Mouse (Mus musculus) heart, postnatal 14 days (tissue): ENCODE results near the gene Celf1. TPM values are rescaled to one million over a fixed set of nuclear protein-coding genes. Genes with fewer than 3 reads are reported as not detected.
"Not testable (repeated sequence)": the region's sequence is repeated elsewhere in the genome, so short reads cannot be mapped to it uniquely, and the experiment has no call there.

Experiments
- DNase-seq, 2 experiments: peaks; one replicate each; pipeline ENCODE4 v3.0.0; 2021 to 2022
- intact Hi-C: fragments of 180-260 bp; cut with DNase I; formaldehyde crosslinking; loops from one replicate; pipeline ENCODE4 v1.15.1; 2025
- long read RNA-seq, 2 experiments: library from polyadenylated mRNA; stranded (forward); transcript quantifications; one replicate each; pipeline ENCODE4 v2.0.0; 2021
- total RNA-seq, 2 experiments: library from RNA; stranded (reverse); gene quantifications; 2 replicates each; pipeline ENCODE4 v1.2.3; 2021

Celf1 gene
- 10 to 100 TPM; 87.1 to 89.0 TPM for total RNA-seq
- long read RNA-seq, experiment 1, full-length matches to known transcripts = 2 of 29 reads
- long read RNA-seq, experiment 1, partial matches to known transcripts = 6 of 29 reads
- long read RNA-seq, experiment 1, other reads (novel, unspliced or antisense) = 21 of 29 reads
- long read RNA-seq, experiment 2, full-length matches to known transcripts = 5 of 38 reads
- long read RNA-seq, experiment 2, partial matches to known transcripts = 7 of 38 reads
- long read RNA-seq, experiment 2, other reads (novel, unspliced or antisense) = 26 of 38 reads

DNA sequence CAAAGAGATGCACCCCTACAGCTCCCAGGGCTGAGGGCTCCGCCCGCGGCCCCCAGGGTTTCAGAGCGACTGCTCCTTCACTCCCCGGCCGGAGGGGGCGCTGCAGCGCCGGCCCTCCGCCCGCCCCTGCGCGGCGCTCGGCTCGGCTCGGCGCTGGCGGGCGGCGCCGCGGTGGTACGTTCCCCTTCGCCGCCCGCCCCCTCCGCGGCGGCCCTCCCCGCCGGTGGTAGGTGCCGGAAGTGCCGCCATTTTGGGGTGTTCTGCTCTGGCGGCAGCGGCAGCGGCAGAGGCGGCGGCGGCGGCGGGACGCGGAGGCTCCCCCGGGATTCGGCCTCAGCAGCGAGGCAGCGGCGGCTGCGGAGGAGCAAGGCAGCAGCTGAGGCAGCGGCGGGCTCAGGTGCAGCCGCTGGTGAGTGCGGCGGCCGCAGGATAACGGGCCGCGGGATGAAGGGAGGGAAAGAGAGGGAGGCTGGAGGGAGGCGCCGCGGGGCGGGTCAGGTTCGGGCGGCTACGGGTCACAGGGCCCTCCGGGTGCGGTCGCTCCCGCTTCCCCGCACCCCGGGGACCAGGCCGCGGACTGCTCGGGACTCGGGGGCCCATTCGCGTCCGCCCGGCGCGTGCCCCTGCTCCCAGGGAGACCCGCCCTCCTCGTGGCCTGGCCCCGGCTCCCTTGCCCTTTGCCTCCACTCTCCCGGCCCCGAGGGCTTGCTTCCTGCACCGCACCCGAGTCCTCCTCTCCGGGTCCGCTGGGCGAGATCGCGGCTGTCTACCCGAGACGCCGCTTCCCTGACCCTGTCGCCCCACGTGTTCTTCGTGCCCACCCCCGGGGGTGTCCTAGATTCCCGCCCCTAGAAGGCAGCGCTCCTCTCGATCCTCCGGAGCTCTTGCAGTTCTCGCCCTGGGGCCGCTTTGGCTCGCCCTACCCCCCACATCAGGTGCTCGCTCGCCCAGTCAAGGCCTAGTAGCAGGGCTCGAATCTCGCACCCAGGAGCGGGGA, at the start of gene Celf1:
Gene Celf1 (plus strand): TSS at position 150 of the 997 bp plus-strand sequence.
- peak; percentile 86 to 90 for DNase-seq
- intact Hi-C loops = loop anchor here (2.0 to 5.0 kb wide), 2 partner anchors 77 to 120 kb away; no protein-coding TSS in a partner anchor

DNA sequence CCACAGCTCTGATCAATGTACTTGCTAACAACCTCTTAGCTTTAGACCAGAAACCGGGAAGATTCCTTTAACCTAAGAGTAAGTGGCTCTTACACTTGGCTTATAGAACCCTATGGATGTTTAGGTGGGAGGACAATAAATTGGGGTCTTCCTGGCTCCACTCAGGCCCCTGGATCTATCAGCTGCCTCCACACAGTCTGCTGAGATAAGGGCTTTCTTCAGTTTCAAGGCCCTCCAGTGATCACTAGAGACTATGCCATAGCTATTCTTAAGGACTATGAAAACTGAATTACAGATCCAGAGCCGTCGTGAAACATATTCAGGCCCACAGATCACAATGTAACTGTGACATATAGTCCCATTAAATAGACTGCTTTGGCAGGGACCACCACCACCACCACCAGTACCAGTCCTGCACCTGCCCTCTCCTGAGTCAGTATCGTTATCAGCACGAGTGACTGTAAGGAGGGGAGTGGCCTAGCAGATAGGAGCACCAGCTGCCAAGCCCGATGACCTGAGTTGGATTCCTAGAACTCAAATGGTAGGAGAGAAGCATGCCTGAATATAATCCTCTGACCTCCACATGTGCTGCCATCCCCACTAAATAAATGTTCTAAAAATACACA, 46.4 kb upstream of the Celf1 start:
- intact Hi-C loops = no loop called here
- no peak for DNase-seq

DNA sequence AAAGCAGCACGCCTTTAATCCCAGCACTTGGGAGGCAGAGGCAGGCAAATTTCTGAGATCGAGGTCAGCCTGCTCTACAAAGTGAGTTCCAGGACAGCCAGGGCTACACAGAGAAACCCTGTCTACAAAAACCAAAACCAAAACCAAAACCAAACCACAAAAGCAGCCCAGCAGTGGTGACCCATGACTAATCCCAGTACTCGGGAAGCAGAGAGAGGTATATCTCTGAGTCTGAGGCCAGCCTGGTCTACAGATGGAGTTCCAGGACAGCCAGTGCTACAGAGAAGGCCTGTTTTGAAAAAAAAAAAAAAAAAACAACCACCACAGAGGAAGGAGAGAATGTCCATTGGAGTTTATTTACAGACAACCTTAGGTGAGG, 45.9 kb upstream of the Celf1 start:
- intact Hi-C loops, DNase-seq: not testable (repeated sequence)

DNA sequence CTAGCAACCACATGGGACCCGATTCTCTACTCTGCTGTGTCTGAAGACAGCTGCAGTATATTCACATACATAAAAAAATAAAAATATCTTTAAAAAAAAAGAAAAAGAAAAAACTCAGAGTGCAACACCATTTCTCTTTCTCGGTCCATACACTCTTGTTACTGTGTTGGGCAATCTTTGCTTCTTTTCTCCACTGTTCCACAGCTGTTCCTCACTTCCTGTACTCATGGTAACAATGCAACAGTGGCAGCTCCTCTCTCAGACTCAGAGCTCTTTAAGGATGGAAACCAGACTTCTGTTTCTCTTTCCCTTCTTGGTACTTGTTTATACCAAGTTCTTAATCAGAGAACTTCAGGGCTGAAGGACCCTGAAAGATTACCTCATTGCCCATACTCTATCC, 36.8 kb upstream of the Celf1 start:
- intact Hi-C loops = no loop called here
- no peak for DNase-seq

DNA sequence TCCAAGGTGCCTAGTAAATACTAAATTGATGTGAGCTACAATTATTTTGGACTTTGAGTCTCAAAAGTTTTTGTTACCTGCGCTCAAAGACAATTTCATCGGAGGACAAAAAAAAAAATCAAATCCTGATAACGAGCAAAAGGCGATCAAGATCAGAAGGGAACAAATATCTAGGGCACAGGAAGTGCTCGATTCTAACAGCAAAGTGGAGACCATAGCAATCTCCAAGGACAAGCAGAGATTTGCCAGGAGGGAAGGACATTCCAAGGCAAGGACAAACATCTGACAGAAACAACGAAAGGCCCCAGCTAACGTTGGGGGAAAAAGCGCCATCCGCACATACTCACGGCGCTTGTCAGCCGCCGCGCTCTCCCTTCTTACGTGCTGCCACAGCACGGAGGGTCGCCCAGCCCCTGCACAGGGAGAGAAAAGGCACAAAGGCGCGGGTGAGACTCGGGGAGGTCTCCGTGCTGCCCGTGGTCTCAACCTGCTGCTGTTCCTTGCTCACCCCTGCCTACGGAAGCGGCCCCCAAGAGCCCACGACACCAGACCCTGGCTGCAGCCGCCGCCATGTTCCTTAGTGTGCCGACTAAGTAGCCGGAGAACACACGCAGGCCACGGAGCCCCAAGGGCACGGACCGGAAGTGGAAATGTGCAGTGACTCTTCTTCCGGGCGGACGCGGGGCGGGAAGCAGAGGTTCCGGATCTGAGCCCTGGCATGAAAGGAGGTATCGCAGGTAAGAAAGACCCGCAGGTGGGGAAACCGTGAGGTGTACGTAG, 35.9 kb upstream of the Celf1 start, which contains the start of the genes Kbtbd4 and Ndufs3:
Gene Kbtbd4 (plus strand): TSS at position 665 of the 780 bp plus-strand sequence.
Gene Ndufs3 (minus strand): TSS at position 752 of the 780 bp plus-strand sequence.
- intact Hi-C loops = no loop called here
- peak; percentile 87 to 90 for DNase-seq

DNA sequence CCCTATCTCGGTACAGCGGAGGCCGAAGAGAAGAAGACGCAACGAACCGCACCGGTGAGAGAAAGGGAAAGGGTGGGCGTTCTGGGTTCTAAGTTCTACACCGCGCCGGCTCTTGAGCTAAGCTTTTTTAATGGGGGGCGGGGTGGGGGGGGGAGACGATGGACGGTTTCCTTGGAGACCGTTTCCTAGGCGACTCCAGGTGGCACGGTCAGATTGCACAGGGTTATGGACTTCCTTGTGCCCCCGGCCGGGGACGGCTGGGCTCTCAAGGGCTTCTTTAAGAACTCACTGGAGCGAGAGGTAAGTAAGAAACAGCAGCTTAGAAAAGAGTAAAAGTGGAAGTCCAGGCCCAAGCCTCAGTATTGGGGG, 35.3 kb upstream of the Celf1 start:
- intact Hi-C loops = no loop called here
- DNase-seq = no peak

DNA sequence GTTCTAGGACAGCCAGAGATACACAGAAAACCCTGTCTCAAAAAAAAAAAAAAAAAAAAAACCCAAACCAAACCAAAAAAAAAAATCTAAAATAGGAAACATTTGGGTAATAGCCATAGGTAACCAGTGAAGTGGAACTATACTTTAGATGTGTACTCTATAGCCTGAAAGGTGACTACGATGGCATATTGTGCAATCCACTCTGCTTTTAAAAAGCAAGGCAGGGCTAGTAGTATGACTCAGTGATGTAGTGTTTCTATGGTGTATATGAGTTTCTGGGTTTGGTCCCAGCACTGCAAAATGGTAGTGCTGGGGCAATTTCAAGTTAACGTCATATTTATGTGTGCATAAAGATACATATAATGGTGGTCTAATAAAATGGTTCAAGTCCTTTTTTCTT, 33.5 kb upstream of the Celf1 start:
- DNase-seq = no peak
- intact Hi-C loops = no loop called here

DNA sequence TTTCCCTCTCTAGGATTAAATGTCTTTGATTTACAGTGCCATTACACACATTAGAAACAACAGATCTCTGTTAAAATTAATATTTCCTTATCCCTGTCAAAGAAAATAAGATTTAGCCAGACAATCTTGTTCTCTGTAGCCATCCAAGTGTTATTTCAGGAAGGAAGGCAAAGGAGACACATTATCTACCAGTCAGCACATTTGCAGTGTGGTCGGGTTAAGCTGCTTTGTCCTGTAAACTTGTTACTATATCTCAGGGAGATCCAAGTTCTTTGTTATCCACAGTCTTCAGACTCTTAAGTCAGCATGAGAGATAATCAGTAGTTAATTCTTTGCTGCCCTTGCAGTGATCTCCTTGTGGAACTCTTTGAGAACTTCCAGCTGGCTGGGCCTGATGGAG, 29.3 kb upstream of the Celf1 start:
- intact Hi-C loops = no loop called here
- DNase-seq = no peak

DNA sequence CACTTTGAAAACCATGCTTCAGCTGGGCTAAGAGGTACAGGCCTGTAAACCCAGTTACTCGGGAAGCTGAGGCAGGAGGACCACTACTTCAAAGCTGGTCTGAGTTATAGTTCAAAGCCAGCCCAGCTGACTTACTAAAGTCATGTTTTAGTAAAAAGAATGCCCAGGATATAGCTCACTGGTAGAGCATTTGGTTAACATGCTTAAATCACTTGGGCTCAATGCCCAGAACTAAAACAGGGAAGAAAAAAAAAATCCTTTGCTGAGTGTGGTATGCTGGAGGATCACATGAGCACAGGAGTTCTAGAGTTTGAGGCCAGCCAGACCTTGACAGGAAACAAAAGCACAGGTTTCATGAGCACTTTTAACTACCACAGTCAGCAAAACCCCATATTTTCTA, 28.5 kb upstream of the Celf1 start:
- no peak for DNase-seq

DNA sequence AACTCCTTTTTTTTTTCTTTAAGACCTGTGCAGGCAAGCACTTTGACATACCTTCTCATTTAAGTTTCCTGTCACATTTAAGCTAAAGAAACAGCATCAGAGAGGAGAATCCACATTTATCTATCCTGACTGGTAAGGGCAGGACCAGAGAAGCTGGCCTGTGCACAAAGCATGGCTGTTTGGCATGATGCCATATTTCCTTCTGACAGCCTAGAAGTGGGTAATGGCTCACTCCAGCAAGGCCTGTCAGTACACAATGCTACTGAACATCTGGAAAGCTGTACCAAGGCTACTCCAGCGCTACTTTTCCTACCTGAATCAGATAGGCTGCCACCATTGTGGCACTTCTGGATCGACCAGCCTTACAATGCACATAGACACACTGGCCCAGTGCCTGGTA, 26.5 kb upstream of the Celf1 start:
- intact Hi-C loops = no loop called here
- peak in 1 of 2 experiments; percentile 36 for DNase-seq

More for the DNA sequence above, 28.5 kb upstream of the Celf1 start:
- intact Hi-C loops = no loop called here

DNA sequence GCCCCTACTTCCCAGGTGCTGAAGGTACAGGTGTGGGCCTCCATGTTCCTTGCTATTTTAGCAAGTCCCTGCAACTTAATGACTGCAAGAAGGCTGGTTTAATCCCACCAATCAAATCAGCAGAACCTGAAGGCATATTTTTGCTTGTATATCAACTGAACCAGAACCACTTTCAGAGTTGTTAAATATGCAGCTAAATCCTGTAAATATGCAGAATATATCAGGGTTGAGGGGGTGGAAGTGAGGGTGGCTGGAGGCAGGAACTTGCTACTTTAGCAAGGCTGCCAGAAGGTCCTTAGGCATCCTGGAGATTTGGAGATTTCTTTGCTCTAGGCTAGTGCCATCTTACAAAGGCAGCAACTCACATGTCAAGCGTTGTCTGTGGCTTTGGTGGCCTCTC, 24.7 kb upstream of the Celf1 start:
- intact Hi-C loops = no loop called here
- no peak for DNase-seq

DNA sequence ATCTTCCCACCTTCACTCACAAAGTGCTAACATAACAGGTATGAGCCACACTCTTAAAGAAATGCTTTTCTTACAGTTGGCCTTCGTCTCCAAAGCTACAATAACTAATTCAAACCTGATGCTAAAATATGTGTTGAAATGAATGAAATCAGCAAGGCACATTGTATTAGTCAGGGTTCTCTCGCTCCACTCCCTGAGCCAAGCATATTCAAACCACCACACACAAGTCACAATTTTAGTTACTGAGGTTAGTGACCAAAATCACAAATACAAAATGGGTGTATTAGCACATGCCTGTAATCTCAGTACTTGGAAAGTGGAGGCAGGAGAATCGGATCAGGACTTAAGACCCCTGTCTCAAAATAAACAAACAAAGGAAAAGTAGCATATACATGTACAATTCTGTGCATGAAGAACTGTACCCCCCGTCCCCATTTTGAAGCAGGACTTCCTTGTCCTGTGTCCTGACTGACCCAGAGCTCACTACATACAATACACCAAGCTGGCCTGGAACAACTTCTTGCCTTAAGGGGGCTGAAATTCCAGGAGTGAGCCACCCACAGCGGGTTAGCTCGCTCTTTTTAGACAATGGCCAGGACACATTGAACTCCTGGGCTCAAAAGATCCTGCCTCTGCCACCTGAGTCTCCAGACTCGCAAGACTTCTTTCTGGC, 23.5 kb upstream of the Celf1 start:
- intact Hi-C loops = no loop called here
- DNase-seq = no peak

DNA sequence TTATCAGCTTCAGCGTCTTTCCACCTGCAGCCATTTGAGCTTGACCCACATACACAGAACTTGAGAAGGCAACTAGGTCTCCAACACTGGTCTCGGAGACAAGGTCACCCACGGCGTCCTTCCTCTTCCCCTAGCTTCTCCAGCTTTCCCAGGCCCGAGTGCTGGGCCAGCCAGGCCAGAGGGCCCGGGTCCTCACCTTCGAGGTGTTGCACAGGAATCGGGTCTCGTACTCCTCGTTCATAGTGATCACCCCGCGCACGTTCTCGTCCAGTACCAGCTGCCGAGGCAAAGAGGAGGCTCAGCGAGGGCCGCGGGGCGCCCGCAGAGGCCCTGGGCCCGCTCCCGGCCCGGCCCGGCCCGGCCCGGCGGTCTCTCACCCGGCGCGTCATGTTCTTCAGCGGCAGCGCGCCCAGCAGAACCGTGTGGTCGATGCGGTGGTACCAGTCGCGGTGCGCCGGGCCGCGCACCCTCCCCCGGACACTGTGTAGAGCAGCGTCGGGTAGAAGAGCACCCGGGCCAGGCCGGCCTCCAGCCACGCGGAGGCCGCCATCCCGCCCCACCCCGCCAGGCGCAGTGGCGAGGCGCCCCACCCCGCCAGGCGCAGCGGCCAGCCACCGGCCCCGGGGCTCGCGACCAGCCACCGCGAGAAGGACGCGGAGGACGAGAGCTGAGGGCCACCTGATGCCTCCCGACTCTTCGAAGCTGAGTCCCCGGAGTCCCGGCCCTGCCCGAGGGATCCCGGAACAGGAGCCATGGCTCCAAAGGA, 22.8 kb upstream of the Celf1 start:
- peak; percentile 85 to 86 for DNase-seq
- intact Hi-C loops = no loop called here

DNA sequence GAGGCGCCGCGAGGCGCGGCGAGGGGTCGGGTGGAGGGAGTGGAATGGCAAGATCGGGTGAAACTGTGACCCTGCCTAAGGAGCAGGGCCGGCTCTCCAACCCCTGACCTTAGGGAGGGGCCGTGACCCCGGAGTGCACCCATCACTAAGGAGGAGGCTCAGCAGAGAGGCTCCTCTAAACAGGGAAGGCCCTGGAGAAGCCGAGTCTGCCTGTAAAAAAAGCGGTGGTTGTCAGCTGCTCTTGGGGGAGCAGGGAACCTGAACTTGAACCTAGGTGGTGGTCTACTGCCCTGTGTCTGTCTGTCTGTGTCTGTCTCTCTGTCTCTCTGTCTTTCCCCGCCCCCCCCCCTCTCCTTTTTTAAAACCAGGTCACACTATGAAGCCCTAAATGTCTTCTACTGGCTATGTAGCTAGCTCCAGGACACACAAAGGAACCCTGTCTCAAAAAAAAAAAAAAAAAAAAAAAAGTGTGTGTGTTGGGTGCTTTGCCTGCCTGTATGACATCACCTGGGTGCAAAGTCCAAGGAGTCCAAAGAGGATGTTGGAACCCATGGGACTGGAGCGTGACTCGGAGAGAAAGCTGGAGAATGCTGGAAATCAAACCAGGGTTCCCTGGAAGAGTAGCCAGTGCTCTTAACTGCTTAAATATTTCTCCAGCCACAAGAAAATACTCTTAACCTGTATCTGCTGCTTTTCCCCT, 22.0 kb upstream of the Celf1 start:
- DNase-seq = peak in 1 of 2 experiments; percentile 27
- intact Hi-C loops = no loop called here

DNA sequence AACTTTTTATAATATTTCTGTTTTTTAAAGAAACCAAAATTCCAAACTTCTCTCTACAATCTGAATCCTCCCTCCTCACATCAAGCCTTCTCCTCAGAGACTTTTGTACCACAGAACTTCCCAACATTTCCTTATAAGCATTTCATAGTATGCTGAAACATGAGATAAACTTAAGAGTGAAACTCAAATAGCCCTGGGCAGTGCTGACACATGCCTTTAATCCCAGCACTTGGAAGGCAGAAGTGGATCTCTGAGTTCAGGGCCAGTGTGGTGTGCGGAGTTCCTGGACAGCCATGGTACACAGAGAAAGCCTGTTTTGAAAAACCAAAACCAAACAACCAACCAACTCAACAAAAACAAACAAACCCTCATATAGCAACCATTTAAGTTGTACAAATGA, 19.0 kb upstream of the Celf1 start:
- DNase-seq = peak in 1 of 2 experiments; percentile 13
- intact Hi-C loops = no loop called here

DNA sequence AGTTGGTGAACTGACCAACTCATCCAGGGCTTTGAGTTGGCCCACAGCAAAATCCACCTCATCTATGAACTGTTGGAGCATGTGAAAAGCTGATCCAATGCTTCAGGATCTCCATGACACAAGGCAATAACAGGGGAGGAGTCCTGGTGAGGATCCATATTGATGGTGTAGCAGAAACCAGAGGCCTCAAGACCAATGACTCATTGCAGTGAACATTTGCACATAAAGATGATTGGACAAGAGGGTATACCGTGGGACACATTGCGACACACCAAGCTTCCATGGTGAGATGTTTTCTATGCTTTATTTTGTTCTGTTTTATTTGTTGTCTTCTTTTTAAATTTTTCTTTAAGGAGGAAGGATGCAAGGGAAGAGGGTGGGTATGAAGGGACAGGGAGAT, 17.5 kb upstream of the Celf1 start:
- intact Hi-C loops = no loop called here
- no peak for DNase-seq

DNA sequence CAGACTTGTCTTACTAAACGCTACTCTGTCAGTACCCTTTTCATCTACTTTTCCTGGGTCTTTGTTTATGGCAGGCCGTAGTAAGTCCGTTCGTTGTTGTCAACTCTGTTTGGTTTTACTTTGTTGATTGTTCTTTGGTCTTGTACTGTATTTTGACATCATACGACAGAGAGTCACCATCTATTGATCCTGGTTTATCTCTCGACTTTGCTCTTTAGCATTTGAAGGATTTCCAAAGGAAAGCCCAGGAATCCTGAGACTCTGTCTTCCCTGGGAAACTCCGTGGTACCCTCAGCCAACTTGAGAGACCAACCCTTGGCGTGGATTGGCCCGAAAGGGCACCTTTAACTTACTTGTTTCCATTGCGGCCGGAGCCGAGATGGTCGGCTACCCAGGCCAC, 11.6 kb upstream of the Celf1 start:
- intact Hi-C loops = no loop called here

DNA sequence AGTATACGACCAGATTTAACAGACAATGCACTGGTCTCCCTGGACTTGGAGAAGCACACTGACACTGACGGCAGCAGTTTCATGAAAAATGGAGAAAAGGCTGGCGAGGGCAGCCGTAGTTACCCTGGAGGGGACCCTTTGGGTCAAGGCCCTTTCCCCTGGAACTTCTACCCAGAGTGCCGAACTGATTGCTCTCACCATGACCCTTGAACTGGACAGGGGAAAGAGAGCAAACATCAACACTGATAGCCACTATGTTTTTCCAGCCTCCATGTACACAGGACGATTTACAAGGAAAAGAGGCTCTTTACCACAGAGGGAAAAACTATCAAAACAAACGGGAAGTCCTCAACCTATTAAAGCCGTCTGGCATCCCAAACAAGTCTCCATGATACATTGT, 8.4 kb upstream of the Celf1 start:
- no peak for DNase-seq
- intact Hi-C loops = no loop called here

More for the DNA sequence above, 11.6 kb upstream of the Celf1 start:
- no peak for DNase-seq
